Mouse (Mus musculus) lung, postnatal 0 days (tissue): Measurements from ENCODE around the gene Fut8.

ENCODE experiments used
- CTCF ChIP-seq: IDR thresholded peaks from 2 replicates; pipeline ENCODE4 v1.5.1; 2016; ENCODE audit warnings: antibody characterized with exemption, mild to moderate bottlenecking
- EP300 ChIP-seq: IDR thresholded peaks from 2 replicates; pipeline ENCODE4 v1.6.1; 2016; ENCODE audit warnings: antibody characterized with exemption, mild to moderate bottlenecking, control low read depth

- TF ChIP-seq CTCF = no peak
- no peak for TF ChIP-seq EP300
Measured at GRCm38 (mm10) chr12:77235958-77236357, 2.0 kb upstream of the Fut8 start.
